Mouse (Mus musculus) adrenal gland, postnatal 25 days (tissue): Measurements from ENCODE around the gene Dgkq. TPM values are rescaled to one million over a fixed set of nuclear protein-coding genes. Genes with fewer than 3 reads are reported as not detected.
A peak's percentile ranks its signal among the peaks of the same experiment; 100 is the strongest.
"Not testable (repeated sequence)": the region's sequence is repeated elsewhere in the genome, so short reads cannot be mapped to it uniquely, and the experiment has no call there.

Source experiments
- DNase-seq: peaks from one replicate; pipeline ENCODE4 v3.0.0; 2021; ENCODE audit warnings: mixed read lengths
- total RNA-seq: library from RNA; stranded (reverse); gene quantifications from 2 replicates; pipeline ENCODE4 v1.2.3, GENCODE M21; 2021

Gene Dgkq
- total RNA-seq, 1 experiment from 2014 or later, result 22.7 TPM

GRCm38 (mm10) chr5:108655381-108655780 lies 14.1 kb downstream of the Dgkq start:
- no peak for DNase-seq

GRCm38 (mm10) chr5:108654444-108654990 lies 15.0 kb downstream of the Dgkq start:
- no peak for DNase-seq

GRCm38 (mm10) chr5:108653341-108653740 lies 16.1 kb downstream of the Dgkq start:
- no peak for DNase-seq

GRCm38 (mm10) chr5:108651823-108652222 lies 17.6 kb downstream of the Dgkq start:
- peak; percentile 26 for DNase-seq

DNA sequence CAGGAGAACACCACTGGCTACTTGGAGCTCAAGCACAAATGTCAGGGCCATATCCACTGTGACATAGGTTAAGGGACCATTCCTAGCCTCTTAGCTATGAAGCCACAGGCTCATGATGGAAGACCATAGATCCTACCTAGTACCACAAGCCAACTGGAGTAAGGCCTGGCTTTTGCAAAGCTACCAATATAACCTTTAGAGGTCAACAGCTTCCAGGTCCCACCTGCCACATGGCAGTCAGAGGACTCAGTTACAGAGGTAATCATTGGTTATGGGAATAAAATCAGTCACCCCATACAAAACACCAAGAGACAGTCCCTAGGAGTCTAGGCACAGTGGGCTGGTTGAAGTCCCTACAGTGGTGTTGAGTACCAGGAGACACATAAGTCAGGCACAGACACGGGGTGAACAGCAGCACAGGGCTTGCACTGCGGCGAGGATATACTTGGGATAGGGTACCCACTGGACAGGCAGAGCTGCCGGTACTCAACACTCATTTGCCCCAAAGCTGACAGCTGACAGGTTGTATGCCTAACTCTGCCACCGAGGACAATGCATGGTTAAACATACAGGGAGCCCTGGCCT lies 18.2 kb downstream of the Dgkq start:
- DNase-seq, result no peak

GRCm38 (mm10) chr5:108650341-108650740 lies 19.1 kb downstream of the Dgkq start:
- DNase-seq, result no peak

DNA sequence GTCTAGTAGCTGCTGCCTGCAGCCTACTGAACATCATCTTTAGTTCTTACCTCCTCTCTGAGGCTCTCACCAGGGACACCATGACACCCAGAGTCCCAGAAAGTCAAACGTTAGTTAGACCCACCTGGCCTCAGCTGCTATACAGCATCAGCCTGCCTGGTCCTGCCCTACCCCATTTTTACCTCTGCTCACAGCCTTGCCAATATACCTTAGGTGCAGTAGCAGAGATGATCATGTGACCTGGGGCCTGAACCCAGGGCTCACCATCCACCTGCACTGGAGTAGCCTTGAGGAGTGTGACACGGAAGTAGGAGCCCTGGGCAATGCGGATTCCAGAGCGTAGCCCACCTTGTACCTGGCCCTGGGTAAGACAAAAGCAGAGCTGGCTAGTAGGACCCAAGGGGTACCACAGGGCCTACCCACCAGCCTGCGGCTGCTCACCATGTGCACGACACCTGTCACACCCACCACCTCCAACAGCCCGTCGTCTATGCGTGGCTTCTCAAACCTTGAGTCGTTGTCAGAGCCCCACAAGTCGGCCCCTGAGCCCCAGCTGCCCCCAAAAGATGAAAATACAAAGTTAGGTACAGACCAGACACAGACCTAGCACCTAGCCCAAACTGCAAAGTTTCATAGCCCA lies 20.4 kb downstream of the Dgkq start:
- DNase-seq, result no peak

GRCm38 (mm10) chr5:108647820-108648465 lies 21.5 kb downstream of the Dgkq start:
- DNase-seq, result no peak

GRCm38 (mm10) chr5:108647311-108647710 lies 22.2 kb downstream of the Dgkq start:
- DNase-seq, result no peak

DNA sequence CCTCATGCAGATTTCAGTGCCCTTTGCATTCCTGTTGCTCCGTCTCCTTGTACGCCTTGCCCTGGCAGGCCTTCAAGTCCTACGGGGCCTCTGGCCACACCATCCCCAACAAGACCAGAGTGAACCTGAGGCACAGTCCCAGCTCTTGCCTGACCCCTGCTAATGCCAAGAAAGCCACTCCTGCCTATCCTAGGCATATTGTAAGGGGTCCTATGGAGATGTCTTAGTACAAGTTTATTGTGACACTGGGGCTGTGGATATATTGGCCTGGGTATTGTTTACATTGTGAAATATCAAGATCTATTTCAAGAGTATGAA lies 23.2 kb downstream of the Dgkq start:
- no peak for DNase-seq

DNA sequence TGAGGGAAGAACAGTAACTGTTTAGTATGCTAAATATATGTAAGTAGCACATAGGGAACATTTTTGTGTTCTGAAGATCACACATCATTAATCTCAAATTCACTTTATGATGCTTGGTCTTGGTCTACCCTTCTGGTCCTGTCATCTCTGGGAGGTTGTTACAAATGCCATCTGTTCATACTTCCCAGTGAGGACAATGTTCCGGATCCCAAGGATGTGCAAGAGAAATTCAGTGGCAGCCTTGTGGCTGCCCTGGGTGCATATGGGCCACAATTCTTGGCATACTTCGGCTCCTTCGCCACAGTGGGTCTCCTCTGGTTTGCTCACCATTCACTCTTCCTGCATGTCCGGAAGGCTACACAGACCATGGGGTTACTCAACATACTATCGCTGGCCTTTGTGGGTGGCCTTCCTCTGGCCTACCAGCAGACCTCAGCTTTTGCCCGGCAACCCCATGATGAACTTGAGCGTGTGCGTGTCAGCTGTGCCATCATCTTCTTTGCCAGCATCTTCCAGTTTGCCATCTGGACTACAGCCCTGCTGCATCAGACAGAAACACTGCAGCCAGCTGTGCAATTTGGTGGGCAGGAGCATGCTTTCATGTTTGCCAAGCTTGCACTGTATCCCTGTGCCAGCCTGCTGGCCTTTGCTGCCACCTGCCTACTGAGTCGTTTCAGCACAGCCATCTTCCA lies 23.7 kb downstream of the Dgkq start:
- no peak for DNase-seq

GRCm38 (mm10) chr5:108643674-108644073 lies 25.8 kb downstream of the Dgkq start:
- DNase-seq, result no peak

GRCm38 (mm10) chr5:108636172-108636571 lies 33.3 kb downstream of the Dgkq start:
- no peak for DNase-seq

GRCm38 (mm10) chr5:108634088-108634487 lies 35.4 kb downstream of the Dgkq start:
- not testable (repeated sequence) for DNase-seq

GRCm38 (mm10) chr5:108633676-108634075 lies 35.8 kb downstream of the Dgkq start:
- DNase-seq, result no peak

DNA sequence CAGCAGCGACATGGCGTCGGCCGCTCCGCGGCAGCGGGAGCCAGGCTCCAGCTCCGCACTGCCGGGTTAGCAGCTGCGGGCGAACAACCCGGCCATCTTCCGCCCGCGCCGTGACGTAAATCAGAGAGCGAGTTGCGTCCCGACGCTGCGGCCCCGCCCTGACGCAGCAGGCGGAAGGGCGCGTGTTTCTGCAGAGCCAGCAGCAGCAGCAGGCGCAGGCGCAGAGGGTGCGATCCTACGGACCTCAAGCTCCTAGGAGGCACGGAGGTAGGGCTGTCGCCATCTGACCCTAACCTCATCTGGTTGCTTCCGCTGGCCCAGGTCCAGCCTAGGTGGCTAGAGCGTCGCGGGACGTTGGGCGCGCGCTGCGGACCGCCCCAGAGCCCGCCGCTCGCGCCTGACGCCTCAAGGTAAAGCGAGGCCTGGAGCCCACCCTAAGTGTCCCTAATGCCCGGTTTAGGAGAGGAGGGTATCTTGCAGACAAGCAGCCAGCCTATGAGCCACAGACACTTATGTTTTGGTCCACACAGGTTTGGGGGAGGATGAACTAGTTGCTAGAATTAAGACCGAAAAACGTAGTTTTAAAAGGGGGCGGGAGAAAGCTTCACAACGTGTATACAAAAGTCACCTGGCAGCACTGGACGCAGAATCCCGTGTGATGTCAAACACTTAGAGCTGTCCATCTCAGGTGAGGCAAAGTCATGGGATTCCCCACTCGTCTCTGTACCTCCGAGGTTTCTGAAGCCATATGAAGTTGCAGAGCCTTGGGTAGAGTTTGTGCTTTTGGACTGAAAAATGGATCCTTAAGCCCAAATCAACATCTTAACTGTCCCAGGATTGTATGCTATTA lies 39.6 kb downstream of the Dgkq start, which contains the start of the genes Gak and Tmem175:
Gene Gak (minus strand): TSS at position 122 of the 850 bp plus-strand sequence.
Gene Tmem175 (plus strand): TSS at position 137 of the 850 bp plus-strand sequence.
- peak; percentile 92 for DNase-seq

- no peak for DNase-seq
Observed at GRCm38 (mm10) chr5:108628891-108629633, 40.4 kb downstream of the Dgkq start.

DNA sequence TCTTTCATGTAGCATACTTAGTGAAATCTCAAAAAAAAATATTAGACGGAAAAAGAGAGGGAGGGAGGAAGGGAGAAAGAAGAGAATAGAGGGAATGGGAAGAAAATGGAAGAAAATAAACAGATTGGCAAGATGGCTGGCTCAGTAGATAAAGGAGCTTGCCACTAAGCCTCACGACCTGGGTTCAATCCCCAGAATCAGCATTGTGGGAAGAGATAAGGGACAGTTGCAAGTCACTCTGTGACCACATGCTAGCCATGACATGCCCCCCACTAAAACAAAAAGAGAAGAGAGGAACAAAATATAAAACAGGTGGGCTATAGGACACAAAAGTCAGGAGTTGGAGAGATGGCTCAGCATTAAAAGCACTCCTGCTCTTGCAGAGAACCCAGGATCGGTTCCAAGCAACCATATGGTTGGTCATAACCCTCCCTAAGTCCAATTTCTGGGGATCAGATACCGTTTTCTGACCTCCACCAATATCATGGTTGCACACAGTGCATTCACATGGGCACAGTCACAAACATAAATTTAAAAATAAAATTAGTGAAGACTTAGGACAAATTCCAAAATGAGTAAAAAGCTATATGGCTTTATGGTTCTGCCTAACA lies 43.3 kb downstream of the Dgkq start:
- DNase-seq, result no peak

DNA sequence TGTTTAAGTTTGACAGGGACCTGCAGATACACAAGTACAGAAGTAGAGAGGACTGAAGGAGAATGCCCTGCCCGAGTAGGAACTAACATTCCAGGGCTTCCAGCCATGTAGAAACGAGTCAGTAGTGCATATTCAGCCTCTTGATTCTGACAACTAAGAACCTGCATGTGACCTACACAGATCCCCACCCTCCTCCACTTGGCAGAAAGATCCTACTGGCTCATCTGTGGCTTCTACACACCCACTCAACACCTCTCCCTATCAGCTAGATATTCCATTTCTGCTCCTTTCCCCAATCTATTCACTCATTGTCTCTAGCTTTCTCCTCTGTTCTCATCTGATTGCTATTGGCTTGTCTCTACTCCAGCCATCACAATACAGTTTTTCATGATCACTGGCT lies 47.6 kb downstream of the Dgkq start:
- DNase-seq, result no peak

DNA sequence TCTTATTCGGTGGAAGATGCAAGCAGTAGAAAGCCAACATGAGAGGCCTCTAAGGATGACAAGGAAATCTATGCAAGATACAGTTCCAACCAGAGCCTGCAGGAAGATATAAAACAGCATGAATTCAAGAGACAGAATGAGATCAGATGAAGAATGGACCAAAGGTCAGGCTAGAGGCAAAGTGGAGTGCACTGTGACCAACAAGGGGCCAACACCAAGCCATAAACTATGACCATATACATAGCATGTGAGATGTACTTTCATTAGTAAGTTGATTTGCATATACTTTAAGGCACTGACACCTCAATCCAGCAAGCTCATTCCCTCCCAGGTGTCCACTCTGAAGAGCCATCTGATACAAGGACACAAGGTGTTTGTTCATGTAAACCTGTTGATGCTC lies 59.0 kb downstream of the Dgkq start:
- no peak for DNase-seq

DNA sequence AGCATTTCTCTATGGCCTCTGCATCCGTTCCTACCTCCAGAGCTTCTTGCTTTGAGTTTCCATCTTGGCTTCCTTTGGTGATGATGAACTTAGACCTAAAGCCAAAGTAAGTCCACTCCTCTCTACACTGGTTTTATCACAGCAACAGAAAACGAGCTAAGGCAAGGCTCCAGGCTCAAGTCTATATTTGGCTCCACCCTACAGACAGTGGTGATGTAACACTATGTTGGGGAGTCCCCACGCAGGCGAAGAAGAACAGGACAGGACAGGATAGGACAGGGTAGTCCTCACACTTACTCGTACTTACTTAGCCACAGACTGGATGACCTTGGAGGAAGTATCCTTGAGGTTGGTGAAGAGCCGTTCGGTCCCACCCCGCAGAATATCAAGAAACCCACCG lies 66.9 kb downstream of the Dgkq start:
- no peak for DNase-seq
